Mouse (Mus musculus): ENCODE measurements at regions not wholly inside any gene's neighbourhood (a gene's known extent, or its start where the extent isn't known, plus 50 kb on each side); places are given as distances from the start of the nearest gene placed in this dataset.

- no peak for DNase-seq
- no peak overlapping the region for H3K4me3 ChIP-seq (ENCODE audit: low read depth, low read length)
- no peaks in the 10 kb centered on the region for H3K9me3 ChIP-seq (ENCODE audit: low read length)
- no peak overlapping the region for H3K4me2 ChIP-seq (ENCODE audit: low read depth, low read length)
- no peak for ATAC-seq
- no peak overlapping the region for H3K27ac ChIP-seq (ENCODE audit: low read depth)
- TF ChIP-seq CTCF (IDR thresholded peaks at IDR 0.05; ENCODE audit: low read depth) (no peak), EP300 (IDR thresholded peaks at IDR 0.05; ENCODE audit: low read depth) (no peak)
- no peaks in the 10 kb centered on the region for H3K4me1 ChIP-seq (ENCODE audit: insufficient read depth)
- WGBS (ENCODE audit: insufficient replicate concordance), result 82% methylated on average over 18 of the region's 18 CpGs
- no peak overlapping the region for H3K9ac ChIP-seq (replicated peaks)
- H3K27me3 ChIP-seq (ENCODE audit: insufficient read depth, low read length), result no peaks in the 10 kb centered on the region
- no peaks in the 10 kb centered on the region for H3K36me3 ChIP-seq (replicated peaks; ENCODE audit: insufficient read depth, low read length)
Observed at GRCm38 (mm10) chr5:64022633-64023323, 54.1 kb upstream of the Rell1 start.

GRCm38 (mm10) chr5:64023324-64023650 lies 54.6 kb upstream of the Rell1 start:
- H3K4me2 ChIP-seq (ENCODE audit: low read depth, low read length), result no peak overlapping the region
- no peaks in the 10 kb centered on the region for H3K4me1 ChIP-seq (ENCODE audit: insufficient read depth)
- ATAC-seq (no peak), DNase-seq (no peak)
- no peak overlapping the region for H3K4me3 ChIP-seq (ENCODE audit: low read depth, low read length)
- no peaks in the 10 kb centered on the region for H3K9me3 ChIP-seq (ENCODE audit: low read length)
- H3K27ac ChIP-seq (ENCODE audit: low read depth), result no peak overlapping the region
- TF ChIP-seq CTCF (IDR thresholded peaks at IDR 0.05; ENCODE audit: low read depth) (no peak), EP300 (IDR thresholded peaks at IDR 0.05; ENCODE audit: low read depth) (no peak)
- no peaks in the 10 kb centered on the region for H3K27me3 ChIP-seq (ENCODE audit: insufficient read depth, low read length)
- no peak overlapping the region for H3K9ac ChIP-seq (replicated peaks)
- no peaks in the 10 kb centered on the region for H3K36me3 ChIP-seq (replicated peaks; ENCODE audit: insufficient read depth, low read length)

- TF ChIP-seq CTCF (IDR thresholded peaks at IDR 0.05; ENCODE audit: low read depth) (no peak), EP300 (IDR thresholded peaks at IDR 0.05; ENCODE audit: low read depth) (no peak)
- Histone ChIP-seq H3K9ac (replicated peaks) (no peak overlapping the region), H3K4me3 (ENCODE audit: low read depth, low read length) (no peak overlapping the region), H3K9me3 (ENCODE audit: low read length) (no peaks in the 10 kb centered on the region), H3K4me1 (ENCODE audit: insufficient read depth) (no peaks in the 10 kb centered on the region), H3K36me3 (replicated peaks; ENCODE audit: insufficient read depth, low read length) (no peaks in the 10 kb centered on the region), H3K4me2 (ENCODE audit: low read depth, low read length) (no peak overlapping the region), H3K27me3 (ENCODE audit: insufficient read depth, low read length) (no peaks in the 10 kb centered on the region), H3K27ac (ENCODE audit: low read depth) (no peak overlapping the region)
- 69% methylated on average over 8 of the region's 8 CpGs for WGBS (ENCODE audit: insufficient replicate concordance)
- DNase-seq (no peak), ATAC-seq (no peak)
Observed at GRCm38 (mm10) chr5:64024420-64024819, 55.7 kb upstream of the Rell1 start.

GRCm38 (mm10) chr5:64027733-64028132 lies 59.0 kb upstream of the Rell1 start:
- 73% methylated on average over 5 of the region's 5 CpGs for WGBS (ENCODE audit: insufficient replicate concordance)
- Histone ChIP-seq H3K4me1 (ENCODE audit: insufficient read depth) (no peaks in the 10 kb centered on the region), H3K27ac (ENCODE audit: low read depth) (no peak overlapping the region), H3K4me3 (ENCODE audit: low read depth, low read length) (no peak overlapping the region), H3K36me3 (replicated peaks; ENCODE audit: insufficient read depth, low read length) (no peaks in the 10 kb centered on the region), H3K4me2 (ENCODE audit: low read depth, low read length) (no peak overlapping the region), H3K27me3 (ENCODE audit: insufficient read depth, low read length) (no peaks in the 10 kb centered on the region), H3K9me3 (ENCODE audit: low read length) (no peaks in the 10 kb centered on the region), H3K9ac (replicated peaks) (no peak overlapping the region)
- DNase-seq, result no peak
- ATAC-seq, result no peak
- TF ChIP-seq CTCF (IDR thresholded peaks at IDR 0.05; ENCODE audit: low read depth) (no peak), EP300 (IDR thresholded peaks at IDR 0.05; ENCODE audit: low read depth) (no peak)

- TF ChIP-seq CTCF (IDR thresholded peaks at IDR 0.05; ENCODE audit: low read depth) (no peak), EP300 (IDR thresholded peaks at IDR 0.05; ENCODE audit: low read depth) (no peak)
- DNase-seq (no peak), ATAC-seq (peak; percentile 49)
- no peaks in the 10 kb centered on the region for H3K9me3 ChIP-seq (ENCODE audit: low read length)
- H3K4me1 ChIP-seq (ENCODE audit: insufficient read depth), result no peaks in the 10 kb centered on the region
- H3K36me3 ChIP-seq (replicated peaks; ENCODE audit: insufficient read depth, low read length), result no peaks in the 10 kb centered on the region
- no peaks in the 10 kb centered on the region for H3K27me3 ChIP-seq (ENCODE audit: insufficient read depth, low read length)
- H3K27ac ChIP-seq (ENCODE audit: low read depth), result peak overlapping the region; percentile 50
- H3K4me2 ChIP-seq (ENCODE audit: low read depth, low read length), result no peak overlapping the region
- no peak overlapping the region for H3K4me3 ChIP-seq (ENCODE audit: low read depth, low read length)
- WGBS (ENCODE audit: insufficient replicate concordance), result 34% methylated on average over 7 of the region's 7 CpGs
- H3K9ac ChIP-seq (replicated peaks), result no peak overlapping the region
Observed at GRCm38 (mm10) chr5:64029622-64030145, 61.0 kb upstream of the Rell1 start.

- H3K27me3 ChIP-seq (ENCODE audit: insufficient read depth, low read length), result no peaks in the 10 kb centered on the region
- no peak for TF ChIP-seq EP300 (IDR thresholded peaks at IDR 0.05; ENCODE audit: low read depth)
- TF ChIP-seq CTCF (IDR thresholded peaks at IDR 0.05; ENCODE audit: low read depth), result no peak
- no peaks in the 10 kb centered on the region for H3K9me3 ChIP-seq (ENCODE audit: low read length)
- WGBS (ENCODE audit: insufficient replicate concordance), result 84% methylated on average over 6 of the region's 8 CpGs
- no peak for ATAC-seq
- H3K4me2 ChIP-seq (ENCODE audit: low read depth, low read length), result no peak overlapping the region
- peak overlapping the region; percentile 50; the same call in 1 of the 2 replicates for H3K27ac ChIP-seq (ENCODE audit: low read depth)
- H3K36me3 ChIP-seq (replicated peaks; ENCODE audit: insufficient read depth, low read length), result no peaks in the 10 kb centered on the region
- no peaks in the 10 kb centered on the region for H3K4me1 ChIP-seq (ENCODE audit: insufficient read depth)
- DNase-seq, result no peak
- no peak overlapping the region for H3K4me3 ChIP-seq (ENCODE audit: low read depth, low read length)
- no peak overlapping the region for H3K9ac ChIP-seq (replicated peaks)
Observed at GRCm38 (mm10) chr5:64030281-64030960, 61.7 kb upstream of the Rell1 start.
